10 mouse cellular contexts compared by ENCODE assay signal in the genomic region with DNA sequence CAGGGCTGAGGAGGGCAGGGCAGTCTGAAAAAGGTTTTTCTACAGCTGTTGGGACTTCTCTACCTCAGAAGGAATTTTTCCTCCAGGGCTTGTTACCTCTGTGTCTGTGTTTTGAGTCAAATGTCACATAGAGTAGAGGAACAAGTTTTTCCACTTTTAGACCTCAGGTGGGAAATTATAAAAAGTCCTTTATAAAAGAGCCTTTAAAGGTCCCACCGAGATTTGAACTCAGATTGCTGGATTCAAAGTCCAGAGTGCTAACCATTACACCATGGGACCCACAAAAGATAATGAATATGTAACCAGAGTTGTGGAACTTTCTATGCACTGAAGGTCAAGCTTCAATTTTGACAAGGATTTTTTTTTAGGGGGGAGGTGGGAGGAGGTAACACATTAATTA. TPM values are rescaled to one million over a fixed set of nuclear protein-coding genes. Genes with fewer than 3 reads are reported as not detected.
A peak's percentile ranks its signal among the peaks of the same experiment; 100 is the strongest.
DNase-seq lines count a peak whose midpoint lies in the region; ATAC-seq and TF ChIP-seq lines count a peak whose summit lies in the region.
"Had no signal": no experiment of that assay in that cellular context is flagged by ENCODE, and none has a peak within 500 bp of the region (broad histone marks: within the 10 kb centered on the region; RNA-seq: fewer than 3 reads in every experiment).

No protein-coding gene starts in this region.

- ATAC-seq in midbrain, embryonic 13.5 days = no peak
- ATAC-seq in embryonic facial prominence, embryonic 12.5 days (ENCODE audit: insufficient number of reproducible peaks, insufficient read depth, low FRiP score, low TSS enrichment) = no peak
- ATAC-seq in intestine, embryonic 16.5 days = peak; percentile 57
- ATAC-seq in stomach, postnatal 0 days (ENCODE audit: low FRiP score, low TSS enrichment) = no peak

- peak overlapping the region; percentile 43 for H3K4me3 ChIP-seq in midbrain, embryonic 10.5 days
- no peak overlapping the region for H3K4me3 ChIP-seq in midbrain, embryonic 13.5 days (replicated peaks)
- no peak overlapping the region for H3K4me3 ChIP-seq in embryonic facial prominence, embryonic 12.5 days
- no peak overlapping the region for H3K4me3 ChIP-seq in intestine, embryonic 16.5 days (ENCODE audit: low read length)
- H3K4me3 ChIP-seq in stomach, postnatal 0 days (ENCODE audit: low read depth, low read length) = peak overlapping the region; percentile 10; the same call in 1 of the 2 replicates

- intact Hi-C loops in gastrocnemius, postnatal 36 days (cut with DNase I) = no loop called here

- no peaks in the 10 kb centered on the region for H3K36me3 ChIP-seq in midbrain, embryonic 10.5 days
- H3K36me3 ChIP-seq in midbrain, embryonic 13.5 days = no peaks in the 10 kb centered on the region
- H3K36me3 ChIP-seq in embryonic facial prominence, embryonic 12.5 days = no peaks in the 10 kb centered on the region
- H3K36me3 ChIP-seq in intestine, embryonic 16.5 days (ENCODE audit: control insufficient read depth, insufficient read depth, low read length) = no peaks in the 10 kb centered on the region
- H3K36me3 ChIP-seq in stomach, postnatal 0 days (ENCODE audit: control insufficient read depth, insufficient read depth, low read length) = no peaks in the 10 kb centered on the region

- H3K4me1 ChIP-seq in midbrain, embryonic 10.5 days = peaks cover 6% of the 10 kb centered on the region
- H3K4me1 ChIP-seq in midbrain, embryonic 13.5 days (replicated peaks) = 0 out of 2 replicates have a peak, but pooled peaks cover 6% of the 10 kb centered on the region
- no peaks in the 10 kb centered on the region for H3K4me1 ChIP-seq in embryonic facial prominence, embryonic 12.5 days
- 0 out of 2 replicates have a peak, but pooled peaks cover 6% of the 10 kb centered on the region for H3K4me1 ChIP-seq in intestine, embryonic 16.5 days (ENCODE audit: control insufficient read depth, insufficient read depth, low read length)
- no peaks in the 10 kb centered on the region for H3K4me1 ChIP-seq in stomach, postnatal 0 days (replicated peaks; ENCODE audit: control insufficient read depth, insufficient read depth)

- no peak overlapping the region for H3K4me2 ChIP-seq in midbrain, embryonic 13.5 days (replicated peaks)
- H3K4me2 ChIP-seq in embryonic facial prominence, embryonic 12.5 days (replicated peaks) = peak overlapping the region; percentile 16
- peak overlapping the region; percentile 17; the same call in 1 of the 2 replicates for H3K4me2 ChIP-seq in intestine, embryonic 16.5 days (ENCODE audit: low read depth, low read length)
- no peak overlapping the region for H3K4me2 ChIP-seq in stomach, postnatal 0 days (replicated peaks; ENCODE audit: low read depth)

- no peak for TF ChIP-seq EP300 in stomach, postnatal 0 days (optimal IDR thresholded peaks at IDR 0.05)

- no peak for TF ChIP-seq CTCF in stomach, postnatal 0 days (IDR thresholded peaks at IDR 0.05; ENCODE audit: low read depth)

- 5% methylated on average over 1 of the region's 1 CpGs for WGBS in midbrain, embryonic 10.5 days
- WGBS in midbrain, embryonic 13.5 days = 2% methylated on average over 1 of the region's 1 CpGs
- WGBS in embryonic facial prominence, embryonic 12.5 days = 4% methylated on average over 1 of the region's 1 CpGs
- 3% methylated on average over 1 of the region's 1 CpGs for WGBS in intestine, embryonic 16.5 days
- WGBS in stomach, postnatal 0 days = 9% methylated on average over 1 of the region's 1 CpGs

- no peak overlapping the region for H3K27ac ChIP-seq in midbrain, embryonic 10.5 days (replicated peaks)
- no peak overlapping the region for H3K27ac ChIP-seq in midbrain, embryonic 13.5 days
- no peak overlapping the region for H3K27ac ChIP-seq in embryonic facial prominence, embryonic 12.5 days
- H3K27ac ChIP-seq in intestine, embryonic 16.5 days (ENCODE audit: low read length) = no peak overlapping the region
- H3K27ac ChIP-seq in stomach, postnatal 0 days (replicated peaks) = no peak overlapping the region
- H3K27ac ChIP-seq: macrophage had no signal

- H3K27me3 ChIP-seq in midbrain, embryonic 10.5 days (ENCODE audit: low read depth, poor library complexity, severe bottlenecking) = peaks cover 7% of the 10 kb centered on the region
- H3K27me3 ChIP-seq in midbrain, embryonic 13.5 days = peaks cover 23% of the 10 kb centered on the region
- no peaks in the 10 kb centered on the region for H3K27me3 ChIP-seq in embryonic facial prominence, embryonic 12.5 days
- H3K27me3 ChIP-seq in intestine, embryonic 16.5 days (replicated peaks; ENCODE audit: control insufficient read depth, insufficient read depth, low read length) = no peaks in the 10 kb centered on the region
- H3K27me3 ChIP-seq in stomach, postnatal 0 days (ENCODE audit: control insufficient read depth, insufficient read depth, low read length) = no peaks in the 10 kb centered on the region

- H3K9me3 ChIP-seq in midbrain, embryonic 10.5 days (replicated peaks) = no peaks in the 10 kb centered on the region
- H3K9me3 ChIP-seq in midbrain, embryonic 13.5 days = no peaks in the 10 kb centered on the region
- H3K9me3 ChIP-seq in embryonic facial prominence, embryonic 12.5 days = no peaks in the 10 kb centered on the region
- no peaks in the 10 kb centered on the region for H3K9me3 ChIP-seq in intestine, embryonic 16.5 days (ENCODE audit: control insufficient read depth, low read length)
- no peaks in the 10 kb centered on the region for H3K9me3 ChIP-seq in stomach, postnatal 0 days (ENCODE audit: control insufficient read depth, low read length)

- no peak overlapping the region for H3K9ac ChIP-seq in midbrain, embryonic 13.5 days (replicated peaks)
- no peak overlapping the region for H3K9ac ChIP-seq in embryonic facial prominence, embryonic 12.5 days
- H3K9ac ChIP-seq in intestine, embryonic 16.5 days (ENCODE audit: low read depth, low read length) = no peak overlapping the region
- H3K9ac ChIP-seq in stomach, postnatal 0 days (ENCODE audit: low read length) = no peak overlapping the region

- no peak for DNase-seq in midbrain, embryonic 10.5 days (ENCODE audit: low spot score)
- no peak for DNase-seq in stomach, postnatal 0 days (ENCODE audit: low spot score)
- DNase-seq in right cerebral cortex, postnatal 4 days = no peak
- DNase-seq in gastrocnemius, postnatal 36 days = no peak
- DNase-seq: adrenal gland, adult 2 months; heart, postnatal 14 days had no signal

RNA-seq across cellular contexts. Expression of a gene that starts 24.3 kb away (rescaled TPM):
- polyA plus RNA-seq in midbrain, embryonic 10.5 days (2016; fragmentation: Nextera tagmentation; extraction: Ambion mirVana) = not detected in 2 replicates
- not detected in 2 replicates for polyA plus RNA-seq in midbrain, embryonic 13.5 days (2015; fragmentation: Nextera tagmentation; extraction: Ambion mirVana)
- not detected in 2 replicates for polyA plus RNA-seq in embryonic facial prominence, embryonic 12.5 days (2016; fragmentation: Nextera tagmentation; extraction: Ambion mirVana)
- polyA plus RNA-seq in intestine, embryonic 16.5 days (2015; fragmentation: Nextera tagmentation; extraction: Ambion mirVana) = not detected in 2 replicates
- 0.06 TPM in 1 of 2 replicates, not detected in the other for polyA plus RNA-seq in stomach, postnatal 0 days (2015; fragmentation: Nextera tagmentation; extraction: Ambion mirVana)
- total RNA-seq in gastrocnemius, postnatal 36 days (2021) = not detected
- total RNA-seq: adrenal gland, adult 2 months; heart, postnatal 14 days had no signal
- polyA plus RNA-seq: adrenal gland, adult 2 months; macrophage had no signal

RNA-seq across cellular contexts. Expression of a gene that starts 43.7 kb away (rescaled TPM):
- 0.09 TPM in 1 of 2 replicates, not detected in the other for polyA plus RNA-seq in midbrain, embryonic 10.5 days (2016; fragmentation: Nextera tagmentation; extraction: Ambion mirVana)
- not detected in 2 replicates for polyA plus RNA-seq in midbrain, embryonic 13.5 days (2015; fragmentation: Nextera tagmentation; extraction: Ambion mirVana)
- 0.13 and 0.55 TPM in 2 replicates for polyA plus RNA-seq in embryonic facial prominence, embryonic 12.5 days (2016; fragmentation: Nextera tagmentation; extraction: Ambion mirVana)
- polyA plus RNA-seq in intestine, embryonic 16.5 days (2015; fragmentation: Nextera tagmentation; extraction: Ambion mirVana) = not detected in 2 replicates
- 0.07 TPM in 1 of 2 replicates, not detected in the other for polyA plus RNA-seq in stomach, postnatal 0 days (2015; fragmentation: Nextera tagmentation; extraction: Ambion mirVana)
- total RNA-seq in gastrocnemius, postnatal 36 days (2021) = not detected
- total RNA-seq: adrenal gland, adult 2 months; heart, postnatal 14 days had no signal
- polyA plus RNA-seq: adrenal gland, adult 2 months; macrophage had no signal

Comparison
In these comparisons a context has a peak if more than half of its experiments do, and no peak if none do; other contexts are left out.
1. H3K4me3 ChIP-seq: peak in midbrain, embryonic 10.5 days (single experiment) and stomach, postnatal 0 days (single experiment); none in midbrain, embryonic 13.5 days (single experiment), embryonic facial prominence, embryonic 12.5 days (single experiment) and intestine, embryonic 16.5 days (single experiment).
2. H3K4me2 ChIP-seq: peak in embryonic facial prominence, embryonic 12.5 days (single experiment) and intestine, embryonic 16.5 days (single experiment); none in midbrain, embryonic 13.5 days (single experiment) and stomach, postnatal 0 days (single experiment).